Mouse (Mus musculus) MEL (cell line): ENCODE data around the gene Cdk12. TPM values are rescaled to one million over a fixed set of nuclear protein-coding genes. Genes with fewer than 3 reads are reported as not detected.

Experiments
- DNase-seq: peaks from one replicate; pipeline ENCODE4 v3.0.0; 2011; ENCODE audit warnings: low read depth, low spot score
- H3K27ac ChIP-seq: 2 replicates; pipeline ENCODE4 v1.5.1; 2012; ENCODE audit warnings: low read depth, mild to moderate bottlenecking, control low read depth, low read length, moderate library complexity; ENCODE audit not compliant: control insufficient read depth
- H3K27me3 ChIP-seq, 2 experiments: fragments of 150-350 bp in 1 of 2; sonication (generic) in 1 of 2; 2 replicates each; pipeline ENCODE4 v1.6.1; 2012; ENCODE audit warnings: low read length in 2 of 2, mild to moderate bottlenecking in 2 of 2, improper control_type of control experiment in 1 of 2, moderate library complexity in 1 of 2; ENCODE audit not compliant: insufficient read depth in 2 of 2, control insufficient read depth in 1 of 2
- H3K36me3 ChIP-seq, 2 experiments: 2 replicates each; pipeline ENCODE4 v1.6.1; 2012 to 2014; ENCODE audit warnings: low read length in 2 of 2, improper control_type of control experiment in 1 of 2, inconsistent platforms in 1 of 2, mild to moderate bottlenecking in 1 of 2; ENCODE audit not compliant: insufficient read depth in 2 of 2, control insufficient read depth in 1 of 2
- H3K4me1 ChIP-seq, 2 experiments: fragments of 150-350 bp in 1 of 2; sonication (generic) in 1 of 2; 2 replicates each; pipeline ENCODE4 v1.6.1; 2012; ENCODE audit warnings: low read length in 2 of 2, improper control_type of control experiment in 1 of 2, mild to moderate bottlenecking in 1 of 2; ENCODE audit not compliant: insufficient read depth in 2 of 2, control insufficient read depth in 1 of 2
- H3K4me3 ChIP-seq, 2 experiments: fragments of 150-350 bp in 1 of 2; sonication (generic) in 1 of 2; 2 replicates each; pipeline ENCODE4 v1.5.1; 2012; ENCODE audit warnings: low read depth in 2 of 2, low read length in 2 of 2, mild to moderate bottlenecking in 2 of 2, moderate library complexity in 2 of 2, control low read depth in 1 of 2, improper control_type of control experiment in 1 of 2; ENCODE audit not compliant: control insufficient read depth in 1 of 2, insufficient read depth in 1 of 2
- H3K79me2 ChIP-seq: 2 replicates; pipeline ENCODE4 v1.6.1; 2012; ENCODE audit warnings: mild to moderate bottlenecking, low read length, moderate library complexity; ENCODE audit not compliant: control insufficient read depth, poor library complexity, insufficient read depth
- H3K9ac ChIP-seq: 2 replicates; pipeline ENCODE4 v1.6.1; 2012; ENCODE audit warnings: low read depth, mild to moderate bottlenecking, control low read depth, low read length, moderate library complexity; ENCODE audit not compliant: control insufficient read depth, poor library complexity, severe bottlenecking
- H3K9me3 ChIP-seq: fragments of 150-350 bp; sonication (generic); replicated peaks from 2 replicates; pipeline ENCODE4 v1.6.1; 2012; ENCODE audit warnings: mild to moderate bottlenecking, low read length, improper control_type of control experiment, moderate library complexity; ENCODE audit not compliant: insufficient read depth
- BHLHE40 ChIP-seq: IDR thresholded peaks from 2 replicates; pipeline ENCODE4 v1.6.1; 2012; ENCODE audit warnings: low read depth, mild to moderate bottlenecking, inconsistent platforms, low read length, improper control_type of control experiment, borderline replicate concordance
- CHD2 ChIP-seq: IDR thresholded peaks from 2 replicates; pipeline ENCODE4 v1.6.1; 2011; ENCODE audit warnings: low read length, improper control_type of control experiment
- CTCF ChIP-seq, 3 experiments: IDR thresholded peaks in 2 of 3; conservative IDR thresholded peaks in 1 of 3; 2 replicates each; pipeline ENCODE4 v1.5.1; 2011 to 2012; ENCODE audit warnings: low read length in 3 of 3, low read depth in 2 of 3, mild to moderate bottlenecking in 2 of 3, improper control_type of control experiment in 1 of 3, inconsistent platforms in 1 of 3, mixed read lengths in 1 of 3, moderate library complexity in 1 of 3; ENCODE audit not compliant: control insufficient read depth in 1 of 3, insufficient read depth in 1 of 3, poor library complexity in 1 of 3, severe bottlenecking in 1 of 3
- E2F4 ChIP-seq: IDR thresholded peaks from 2 replicates; pipeline ENCODE4 v1.6.1; 2011; ENCODE audit warnings: low read depth, low read length, improper control_type of control experiment, borderline replicate concordance
- ELF1 ChIP-seq: IDR thresholded peaks from 2 replicates; pipeline ENCODE4 v1.6.1; 2014; ENCODE audit warnings: low read depth, mild to moderate bottlenecking, inconsistent platforms, low read length, improper control_type of control experiment, moderate library complexity
- EP300 ChIP-seq, 2 experiments: IDR thresholded peaks; 2 replicates each; pipeline ENCODE4 v1.6.1; 2011; ENCODE audit warnings: improper control_type of control experiment in 2 of 2, low read length in 2 of 2, low read depth in 1 of 2, mild to moderate bottlenecking in 1 of 2
- ETS1 ChIP-seq: IDR thresholded peaks from 2 replicates; pipeline ENCODE4 v1.6.1; 2012; ENCODE audit warnings: low read depth, mild to moderate bottlenecking, inconsistent platforms, low read length, improper control_type of control experiment, moderate library complexity
- GABPA ChIP-seq: IDR thresholded peaks from 2 replicates; pipeline ENCODE4 v1.6.1; 2012; ENCODE audit warnings: low read depth, mild to moderate bottlenecking, inconsistent platforms, low read length, improper control_type of control experiment, moderate library complexity
- GATA1 ChIP-seq: IDR thresholded peaks from 2 replicates; pipeline ENCODE4 v1.6.1; 2011; ENCODE audit warnings: low read depth, low read length, improper control_type of control experiment
- KAT2A ChIP-seq: conservative IDR thresholded peaks from 2 replicates; pipeline ENCODE4 v1.6.1; 2012; ENCODE audit warnings: low read depth, low read length, improper control_type of control experiment, inconsistent platforms
- MEF2A ChIP-seq: IDR thresholded peaks from 2 replicates; pipeline ENCODE4 v1.6.1; 2014; ENCODE audit warnings: low read depth, mild to moderate bottlenecking, inconsistent platforms, low read length, improper control_type of control experiment; ENCODE audit not compliant: poor library complexity, insufficient replicate concordance, severe bottlenecking; ENCODE audit errors: extremely low read depth
- MYC ChIP-seq: IDR thresholded peaks from 2 replicates; pipeline ENCODE4 v1.6.1; 2011; ENCODE audit warnings: low read depth, mild to moderate bottlenecking, low read length, improper control_type of control experiment, moderate library complexity
- NRF1 ChIP-seq: IDR thresholded peaks from 2 replicates; pipeline ENCODE4 v1.6.1; 2014; ENCODE audit warnings: low read depth, mild to moderate bottlenecking, inconsistent platforms, low read length, improper control_type of control experiment, moderate library complexity; ENCODE audit not compliant: poor library complexity, insufficient read depth, severe bottlenecking
- POLR2A ChIP-seq, 2 experiments: IDR thresholded peaks; 2 replicates each; pipeline ENCODE4 v1.6.1; 2011 to 2012; ENCODE audit warnings: low read length in 2 of 2, mild to moderate bottlenecking in 2 of 2, control low read depth in 1 of 2, improper control_type of control experiment in 1 of 2, low read depth in 1 of 2, moderate library complexity in 1 of 2; ENCODE audit not compliant: control insufficient read depth in 1 of 2, insufficient read depth in 1 of 2, poor library complexity in 1 of 2
- TAL1 ChIP-seq: IDR thresholded peaks from 2 replicates; pipeline ENCODE4 v1.6.1; 2012; ENCODE audit warnings: mild to moderate bottlenecking, inconsistent platforms, low read length, moderate library complexity, mixed read lengths
- ZC3H11A ChIP-seq: IDR thresholded peaks from 2 replicates; pipeline ENCODE4 v1.6.1; 2012; ENCODE audit warnings: low read depth, mild to moderate bottlenecking, inconsistent platforms, low read length, improper control_type of control experiment
- ZKSCAN1 ChIP-seq: IDR thresholded peaks from 2 replicates; pipeline ENCODE4 v1.6.1; 2012; ENCODE audit warnings: low read depth, mild to moderate bottlenecking, inconsistent platforms, low read length, improper control_type of control experiment, moderate library complexity
- ZMIZ1 ChIP-seq: IDR thresholded peaks from 2 replicates; pipeline ENCODE4 v1.6.1; 2012; ENCODE audit warnings: low read depth, mild to moderate bottlenecking, inconsistent platforms, low read length, improper control_type of control experiment, moderate library complexity
- polyA plus RNA-seq, 2 experiments: library from polyadenylated mRNA; stranded (reverse) in 1 of 2; unstranded in 1 of 2; fragments of >175 nt in 1 of 2; fragments of >200 nt in 1 of 2; gene quantifications; 2 replicates each; pipeline versions ENCODE4 v1.2.1 to v1.2.4; 2012; ENCODE audit warnings: low replicate concordance in 2 of 2, low read depth in 1 of 2; ENCODE audit not compliant: insufficient read length in 2 of 2, insufficient read depth in 1 of 2, missing spikeins in 1 of 2
- total RNA-seq: library from RNA; depleted of rRNA; stranded (reverse); fragments of 300-350 nt; gene quantifications from 2 replicates; pipeline ENCODE4 v1.2.3, GENCODE M21; 2012

Gene Cdk12
- total and polyA plus RNA-seq, 3 experiments = 34.3 to 45.5 (median 34.6) TPM

- no peaks in the 10 kb centered on the region for H3K79me2 ChIP-seq
- peaks cover 14 to 43% of the 10 kb centered on the region in 2 experiments for H3K27me3 ChIP-seq
- no peak overlapping the region for H3K4me3 ChIP-seq
- no peak overlapping the region for H3K27ac ChIP-seq
- no peak overlapping the region for H3K9ac ChIP-seq
- H3K36me3 ChIP-seq = no peaks in the 10 kb centered on the region
- DNase-seq = no peak
- H3K9me3 ChIP-seq = no peaks in the 10 kb centered on the region
- no peaks in the 10 kb centered on the region for H3K4me1 ChIP-seq
- TF ChIP-seq EP300 (IDR thresholded peaks at IDR 0.05; ENCODE audit: low read depth in 1 of 2, low read length in 2 of 2) (no peak), CHD2 (no peak)
Measured at GRCm38 (mm10) chr11:98319944-98320343, 117.1 kb downstream of the Cdk12 start.

GRCm38 (mm10) chr11:98320381-98320780 is 117.5 kb downstream of the Cdk12 start:
- H3K4me3 ChIP-seq = no peak overlapping the region
- peaks cover 14 to 43% of the 10 kb centered on the region in 2 experiments for H3K27me3 ChIP-seq
- no peaks in the 10 kb centered on the region for H3K79me2 ChIP-seq
- no peak overlapping the region for H3K27ac ChIP-seq
- no peaks in the 10 kb centered on the region for H3K36me3 ChIP-seq
- no peak overlapping the region for H3K9ac ChIP-seq
- H3K4me1 ChIP-seq = no peaks in the 10 kb centered on the region
- no peaks in the 10 kb centered on the region for H3K9me3 ChIP-seq
- DNase-seq = no peak
- TF ChIP-seq BHLHE40 (no peak), KAT2A (no peak), GATA1 (no peak), NRF1 (no peak), E2F4 (no peak), ZKSCAN1 (no peak), ELF1 (no peak), GABPA (no peak), ETS1 (no peak), MEF2A (no peak), POLR2A (IDR thresholded peaks at IDR 0.05; ENCODE audit: control insufficient read depth in 1 of 2, insufficient read depth in 1 of 2, low read depth in 1 of 2, low read length in 2 of 2, poor library complexity in 1 of 2) (no peak), CHD2 (no peak), EP300 (IDR thresholded peaks at IDR 0.05; ENCODE audit: low read depth in 1 of 2, low read length in 2 of 2) (no peak), MYC (no peak), CTCF (IDR thresholded peaks at IDR 0.05 in 2 of 3, conservative IDR thresholded peaks at IDR 0.05 in 1 of 3; ENCODE audit: control insufficient read depth in 1 of 3, insufficient read depth in 1 of 3, low read depth in 2 of 3, low read length in 3 of 3, poor library complexity in 1 of 3, severe bottlenecking in 1 of 3) (no peak), TAL1 (no peak), ZMIZ1 (no peak), ZC3H11A (no peak)
- TF ChIP-seq, all 39 proteins: peak for 0
